Mouse (Mus musculus) G1E (cell line): Measurements from ENCODE around the gene Rnf227.

Experiments used
- CTCF ChIP-seq: IDR thresholded peaks from 2 replicates; pipeline ENCODE4 v1.5.1; 2012; ENCODE audit warnings: low read depth, low read length, inconsistent platforms, mixed read lengths
- GATA1 ChIP-seq: IDR thresholded peaks from 2 replicates; pipeline ENCODE4 v1.6.1; 2012; ENCODE audit warnings: borderline replicate concordance, low read length, inconsistent platforms, mixed read lengths
- GATA2 ChIP-seq: IDR thresholded peaks from 2 replicates; pipeline ENCODE4 v1.6.1; 2012; ENCODE audit warnings: low read depth, low read length, inconsistent platforms, borderline replicate concordance
- TAL1 ChIP-seq: conservative IDR thresholded peaks from 2 replicates; pipeline ENCODE4 v1.6.1; 2012; ENCODE audit warnings: low read depth, low read length, inconsistent platforms, mixed read lengths

GRCm38 (mm10) chr11:69381356-69381755 is 41.1 kb downstream of the Rnf227 start:
- TF ChIP-seq GATA2 (no peak), GATA1 (no peak), CTCF (no peak), TAL1 (no peak)
